Mouse (Mus musculus): ENCODE measurements around the gene Adra2c.

The Adra2c gene

DNA sequence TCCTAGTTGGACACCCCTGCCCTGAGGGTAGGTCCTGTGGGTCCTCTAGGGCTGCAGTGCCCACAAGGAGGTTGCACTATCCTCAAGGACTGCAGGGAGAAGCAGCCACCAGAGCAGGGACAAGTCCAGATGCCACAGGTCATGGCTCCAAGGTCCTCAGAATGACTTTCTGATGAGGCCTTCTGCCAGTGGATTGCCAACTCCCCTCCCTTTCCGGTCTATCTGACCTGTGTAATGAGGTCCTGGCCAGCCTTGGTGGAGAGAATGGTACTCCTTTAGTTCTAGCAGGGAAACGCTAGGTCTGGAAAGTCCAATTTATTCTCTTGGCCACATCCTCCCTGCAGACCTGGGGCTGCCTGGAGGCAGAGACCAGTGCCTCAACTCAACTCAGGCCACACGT lies at the start of gene Adra2c:
Adra2c (plus strand) TSS at position 301 of the 400 bp plus-strand sequence.
- DNase-seq (ENCODE audit: low read depth): no peak

DNA sequence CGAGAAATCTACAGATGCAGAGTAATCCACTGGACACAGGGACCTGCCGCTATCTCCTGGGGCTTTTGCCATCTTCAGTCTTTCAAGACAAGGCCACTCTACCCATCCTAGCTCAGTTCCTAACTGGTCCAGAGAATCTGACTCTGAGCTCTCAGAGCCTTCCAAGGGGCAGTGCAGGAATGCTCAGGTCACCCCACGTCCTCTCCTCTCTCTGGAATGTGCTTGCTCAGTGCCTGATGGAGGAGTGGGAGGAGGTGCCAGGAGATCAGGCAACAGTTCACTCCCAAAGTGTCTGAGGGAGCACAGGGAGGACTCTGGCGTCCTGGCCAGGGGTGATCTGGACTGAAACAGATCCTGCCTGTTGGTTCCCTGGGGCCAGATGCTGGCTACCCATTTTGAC lies 45.0 kb upstream of the Adra2c start:
- peak; percentile 2 for DNase-seq (ENCODE audit: low read depth)

DNA sequence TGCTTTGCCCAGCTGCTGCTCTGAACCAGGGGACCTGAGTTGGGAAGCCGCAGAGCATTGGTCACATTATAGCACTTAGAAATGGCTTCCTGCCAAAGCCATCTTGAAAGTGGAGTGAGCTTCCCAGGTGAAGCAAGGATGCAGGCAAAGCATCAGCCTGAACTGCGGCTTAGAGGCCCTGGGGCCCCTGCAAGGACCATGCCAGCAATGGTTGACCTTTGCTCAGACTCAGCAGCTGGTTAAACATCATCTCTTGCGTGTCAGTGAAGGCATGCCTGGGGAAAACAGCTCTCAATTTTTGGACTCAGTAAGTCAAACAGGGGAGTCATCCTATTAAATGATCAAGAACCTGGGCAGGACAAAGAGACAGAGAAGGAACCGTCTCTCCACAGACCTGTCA lies 40.4 kb upstream of the Adra2c start:
- DNase-seq (ENCODE audit: low read depth): no peak

DNA sequence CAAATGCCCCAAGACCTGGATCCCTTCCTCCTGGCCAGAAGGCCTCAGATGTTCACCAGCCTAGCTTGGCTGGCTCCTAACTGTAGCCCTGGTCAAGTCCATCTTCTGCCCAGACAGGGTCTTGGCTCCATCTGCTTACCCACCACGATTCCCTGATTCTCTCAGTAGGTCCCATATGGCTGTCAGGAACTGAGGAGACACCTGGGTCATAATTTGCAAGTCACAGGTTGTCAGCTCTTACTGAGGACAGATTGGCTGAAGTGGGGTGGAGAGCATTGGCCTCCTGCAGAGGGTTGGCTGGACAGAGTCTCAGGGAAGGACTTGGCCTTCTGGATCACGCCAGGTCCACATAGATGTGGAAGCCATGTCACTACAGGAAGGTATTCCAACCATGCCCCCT lies 39.5 kb upstream of the Adra2c start:
- no peak for DNase-seq (ENCODE audit: low read depth)

DNA sequence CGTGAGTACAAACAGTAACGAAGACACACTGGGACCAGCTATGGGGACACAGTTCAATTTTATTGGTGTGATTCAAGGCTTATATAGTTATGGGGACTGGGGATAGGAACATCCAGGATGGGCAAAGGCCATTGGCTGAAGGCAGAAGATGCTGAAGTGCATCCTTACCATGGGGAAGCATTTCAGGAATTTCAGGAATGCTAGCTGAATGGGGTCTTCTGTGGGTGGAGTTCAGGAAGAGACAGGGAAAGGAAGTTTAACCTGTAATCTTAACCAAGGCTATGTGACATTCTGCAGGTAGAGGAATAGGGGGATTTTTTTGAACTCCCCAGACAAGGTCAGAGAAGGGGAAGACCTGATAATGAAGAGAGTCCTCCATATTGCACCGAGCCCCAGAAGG lies 36.6 kb upstream of the Adra2c start:
- DNase-seq (ENCODE audit: low read depth): no peak

DNA sequence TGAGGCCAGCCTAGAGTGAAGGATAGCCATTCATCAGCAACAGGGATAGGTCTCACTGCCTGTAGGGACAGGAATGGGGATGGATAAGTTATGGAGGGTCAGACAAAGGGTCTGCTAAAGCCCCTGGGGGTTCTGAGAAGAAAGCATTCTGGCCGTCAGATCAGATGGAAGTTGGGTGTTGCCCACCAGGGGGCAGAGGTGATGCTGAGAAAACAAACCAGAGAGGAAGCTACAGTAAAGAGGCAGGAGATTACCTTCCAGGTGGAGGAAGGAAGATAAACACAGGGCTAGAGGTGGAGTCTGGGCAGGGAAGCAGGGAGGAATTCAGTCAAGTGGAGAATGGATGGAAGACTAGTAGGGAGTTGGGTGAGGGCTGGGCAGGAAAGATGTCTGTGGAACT lies 33.9 kb upstream of the Adra2c start:
- DNase-seq (ENCODE audit: low read depth): peak; percentile 8

DNA sequence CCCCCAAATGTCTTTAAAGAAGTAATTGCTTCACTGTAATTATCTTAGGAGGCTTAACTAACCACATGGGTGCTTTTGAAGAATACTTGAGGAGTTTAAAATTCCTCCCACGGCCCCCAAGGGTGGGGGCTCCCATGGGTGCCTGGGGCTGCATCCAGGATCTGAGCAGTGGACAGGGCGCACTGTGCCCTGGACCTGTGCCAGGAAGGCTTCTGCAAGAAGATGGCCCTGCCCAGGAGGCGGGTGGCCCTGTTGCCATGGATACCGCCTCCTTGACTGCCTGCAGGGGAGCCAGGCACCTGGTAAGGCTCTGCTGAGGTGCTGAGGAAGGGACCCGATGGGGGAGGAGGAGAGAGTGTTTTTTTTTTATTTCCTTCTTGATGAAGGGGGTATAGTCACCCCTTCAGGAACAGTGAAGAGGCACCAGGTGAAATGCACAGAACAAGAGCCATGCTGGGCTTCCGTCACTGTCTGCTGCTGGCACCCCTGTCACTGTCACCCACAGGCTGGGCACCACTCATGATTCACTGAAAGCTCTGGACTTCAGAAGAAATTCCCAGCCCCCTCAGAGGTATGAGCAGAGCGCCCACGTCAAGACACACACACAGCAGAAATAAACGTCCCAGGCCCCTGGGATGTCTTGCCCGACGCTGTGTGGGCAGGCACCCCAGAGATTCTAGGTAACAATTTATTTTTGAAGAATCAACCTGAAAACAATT lies 32.4 kb upstream of the Adra2c start:
- DNase-seq (ENCODE audit: low read depth): peak; percentile 11

DNA sequence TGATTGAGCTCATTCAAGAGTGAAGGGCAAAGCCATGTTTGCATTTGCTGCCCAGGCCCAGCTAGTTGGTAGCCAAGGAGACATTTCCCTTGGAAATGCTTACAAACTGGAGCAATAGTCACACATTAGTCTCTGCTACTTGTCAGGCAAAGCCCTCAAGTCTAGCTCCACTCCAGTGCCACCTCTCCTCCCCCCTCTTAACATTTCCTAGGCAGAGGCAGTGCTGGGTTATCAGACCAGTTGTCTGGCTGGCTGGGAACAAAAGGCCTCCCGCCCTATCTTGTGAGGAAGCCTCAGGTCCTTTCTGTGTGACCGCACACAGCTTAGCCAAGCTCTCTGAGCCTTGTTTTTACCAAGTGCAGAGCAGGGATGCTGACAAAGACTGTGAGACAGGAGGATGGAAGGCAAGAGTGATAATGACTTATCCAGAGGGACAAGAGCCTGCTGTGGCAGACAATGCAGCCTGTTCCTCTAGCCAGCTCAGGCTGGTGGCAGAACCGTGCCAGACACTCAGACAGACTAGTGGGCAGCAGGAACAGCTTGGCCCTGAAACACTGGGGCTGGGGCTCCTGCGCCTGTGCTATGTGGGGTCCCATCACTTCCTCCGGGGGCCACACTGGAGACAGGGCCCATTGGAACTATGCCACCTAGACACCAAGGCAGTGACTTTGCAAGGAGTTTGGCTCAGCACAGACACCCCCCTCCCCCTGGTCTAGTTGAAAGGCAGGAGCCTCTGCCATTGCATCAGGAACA lies 23.0 kb upstream of the Adra2c start:
- DNase-seq (ENCODE audit: low read depth): no peak

DNA sequence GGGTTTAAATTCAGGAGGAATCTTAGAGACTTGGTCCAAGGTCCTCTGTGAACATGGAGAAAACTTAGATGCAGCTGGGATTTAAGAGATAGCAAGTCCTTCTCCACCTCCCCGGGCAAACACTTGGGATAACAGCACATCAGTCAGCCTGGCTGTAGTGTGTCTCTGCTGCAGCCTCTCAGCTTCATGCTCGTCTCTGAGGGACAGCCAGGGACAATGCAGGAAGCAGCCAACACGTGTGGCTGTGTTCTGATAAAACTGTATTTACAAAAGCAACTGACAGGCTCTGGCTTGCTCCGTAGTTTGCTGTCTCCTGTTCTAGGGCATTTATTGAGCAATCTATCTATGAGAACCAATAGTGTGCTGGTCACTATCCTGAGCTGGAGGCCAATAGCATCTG lies 14.4 kb upstream of the Adra2c start:
- no peak for DNase-seq (ENCODE audit: low read depth)

DNA sequence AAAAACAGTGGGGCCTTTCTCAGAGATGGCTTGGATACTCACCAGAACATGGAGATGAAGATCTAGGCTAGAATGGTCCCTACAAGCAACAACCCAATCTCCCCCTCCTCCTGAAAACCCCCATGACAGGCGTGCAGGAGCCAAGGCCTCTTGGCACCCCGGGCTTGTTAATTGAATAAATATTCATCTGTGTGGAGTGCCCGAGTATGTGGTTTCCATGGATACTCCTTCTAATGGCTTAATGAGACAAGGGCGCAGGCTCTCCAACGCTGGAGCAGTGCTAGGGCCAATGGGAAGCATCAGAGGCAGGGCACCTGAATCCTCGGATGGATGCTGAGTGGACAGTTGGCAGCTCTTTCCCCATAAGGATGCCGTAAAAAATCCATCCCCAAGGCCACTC lies 10.6 kb upstream of the Adra2c start:
- no peak for DNase-seq (ENCODE audit: low read depth)

DNA sequence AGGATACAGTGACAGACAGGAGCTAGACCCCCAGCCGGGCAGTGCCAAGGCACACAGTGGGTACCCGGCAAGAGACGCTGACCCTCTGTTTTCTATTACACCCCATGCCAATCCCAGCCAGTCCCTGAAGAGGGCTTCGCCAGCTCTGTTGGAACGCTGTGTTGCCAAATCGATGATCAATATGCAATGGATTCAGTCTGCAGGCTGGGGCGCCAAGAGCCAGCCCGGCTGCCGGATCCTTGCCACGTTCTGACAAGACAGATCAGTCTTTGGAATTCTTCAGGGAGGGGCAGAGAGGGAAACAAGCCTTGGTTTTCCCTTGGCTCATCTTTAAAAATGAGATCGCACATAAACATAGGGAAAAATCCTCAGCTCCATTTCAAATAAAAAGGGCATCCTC lies 2.8 kb upstream of the Adra2c start:
- DNase-seq (ENCODE audit: low read depth): no peak

DNA sequence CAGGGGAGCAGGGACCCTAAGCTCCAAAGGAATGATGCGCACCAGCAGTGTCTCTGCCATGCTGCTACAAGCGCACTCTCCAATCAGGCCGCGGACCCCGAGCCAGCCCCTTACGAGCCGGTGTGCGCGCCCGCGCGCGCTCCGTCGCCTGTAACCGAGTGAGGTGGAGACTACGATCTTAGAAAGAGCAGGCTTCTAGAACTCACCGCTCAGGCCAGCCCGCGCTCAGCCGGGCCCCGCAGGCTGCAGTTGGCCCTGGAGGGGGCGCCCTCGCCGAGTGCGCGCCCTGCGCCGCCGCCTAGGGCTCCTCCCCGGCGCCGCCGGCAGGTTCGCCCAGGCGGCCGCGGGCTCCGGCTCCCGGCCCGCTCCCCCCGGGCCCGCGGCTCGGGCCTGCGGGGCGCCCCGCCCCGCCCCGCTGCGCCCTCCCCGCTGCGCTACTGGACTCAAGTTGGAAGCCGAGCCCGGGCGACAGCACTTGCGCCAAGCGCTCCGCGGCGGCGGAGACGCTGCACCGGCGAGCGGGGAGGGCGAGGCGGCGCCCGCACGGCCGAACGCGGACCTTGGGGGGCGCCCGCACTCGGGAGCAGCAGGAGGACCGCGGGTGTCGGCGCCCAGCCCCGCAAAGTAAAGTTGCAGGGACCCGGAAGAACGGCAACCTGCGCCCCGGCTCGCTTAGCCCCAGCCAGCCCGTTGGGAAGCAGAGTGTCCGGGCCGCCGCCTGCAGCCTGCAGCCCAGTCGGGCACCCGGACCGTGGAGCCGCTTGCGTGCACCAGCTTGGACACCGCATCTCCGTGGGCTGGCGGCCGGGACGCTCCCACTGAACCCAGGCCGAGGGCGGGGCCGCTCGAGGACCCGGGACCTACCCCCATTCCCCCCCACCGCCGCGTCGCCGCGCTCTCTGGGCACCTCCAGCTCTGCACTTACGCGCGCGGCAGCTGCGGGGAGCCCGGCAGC lies 899 bp downstream of the Adra2c start:
- DNase-seq (ENCODE audit: low read depth): no peak

DNA sequence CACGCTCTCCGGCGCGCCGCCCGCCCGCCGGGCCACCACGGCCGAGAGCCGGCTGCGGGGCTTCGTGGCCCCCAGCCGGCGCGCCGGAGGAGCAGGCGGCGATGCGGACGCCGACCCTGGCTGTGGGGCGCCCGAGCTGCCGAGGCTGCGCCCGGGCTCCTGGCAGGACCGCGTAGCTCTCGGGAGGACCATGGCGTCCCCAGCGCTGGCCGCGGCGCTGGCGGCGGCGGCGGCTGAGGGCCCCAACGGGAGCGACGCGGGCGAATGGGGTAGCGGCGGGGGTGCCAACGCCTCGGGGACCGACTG lies 1.5 kb downstream of the Adra2c start:
- no peak for DNase-seq (ENCODE audit: low read depth)

DNA sequence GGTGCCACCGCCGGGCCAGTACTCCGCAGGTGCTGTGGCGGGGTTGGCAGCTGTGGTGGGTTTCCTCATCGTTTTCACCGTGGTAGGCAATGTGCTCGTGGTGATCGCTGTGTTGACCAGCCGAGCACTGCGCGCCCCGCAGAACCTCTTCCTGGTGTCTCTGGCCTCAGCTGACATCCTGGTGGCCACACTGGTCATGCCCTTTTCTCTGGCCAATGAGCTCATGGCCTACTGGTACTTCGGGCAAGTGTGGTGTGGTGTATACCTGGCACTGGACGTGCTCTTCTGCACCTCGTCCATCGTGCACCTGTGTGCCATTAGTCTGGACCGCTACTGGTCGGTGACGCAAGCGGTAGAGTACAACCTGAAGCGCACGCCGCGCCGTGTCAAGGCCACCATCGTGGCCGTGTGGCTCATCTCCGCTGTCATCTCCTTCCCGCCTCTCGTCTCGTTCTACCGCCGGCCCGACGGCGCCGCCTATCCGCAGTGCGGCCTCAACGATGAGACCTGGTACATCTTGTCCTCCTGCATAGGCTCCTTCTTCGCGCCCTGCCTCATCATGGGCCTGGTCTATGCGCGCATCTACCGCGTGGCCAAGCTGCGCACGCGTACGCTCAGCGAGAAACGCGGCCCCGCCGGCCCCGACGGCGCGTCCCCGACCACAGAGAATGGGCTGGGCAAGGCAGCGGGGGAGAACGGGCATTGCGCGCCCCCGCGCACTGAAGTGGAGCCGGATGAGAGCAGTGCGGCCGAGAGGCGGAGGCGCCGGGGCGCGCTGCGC lies 2.1 kb downstream of the Adra2c start:
- no peak for DNase-seq (ENCODE audit: low read depth)

DNA sequence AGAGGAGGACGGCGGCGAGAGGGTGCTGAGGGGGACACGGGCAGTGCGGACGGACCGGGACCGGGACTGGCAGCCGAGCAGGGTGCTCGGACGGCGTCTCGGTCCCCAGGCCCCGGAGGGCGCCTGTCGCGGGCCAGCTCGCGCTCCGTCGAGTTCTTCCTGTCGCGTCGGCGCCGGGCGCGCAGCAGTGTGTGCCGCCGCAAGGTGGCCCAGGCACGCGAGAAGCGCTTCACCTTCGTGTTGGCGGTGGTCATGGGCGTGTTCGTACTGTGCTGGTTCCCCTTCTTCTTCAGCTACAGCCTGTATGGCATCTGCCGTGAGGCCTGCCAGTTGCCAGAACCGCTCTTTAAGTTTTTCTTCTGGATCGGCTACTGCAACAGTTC lies 2.7 kb downstream of the Adra2c start:
- no peak for DNase-seq (ENCODE audit: low read depth)

DNA sequence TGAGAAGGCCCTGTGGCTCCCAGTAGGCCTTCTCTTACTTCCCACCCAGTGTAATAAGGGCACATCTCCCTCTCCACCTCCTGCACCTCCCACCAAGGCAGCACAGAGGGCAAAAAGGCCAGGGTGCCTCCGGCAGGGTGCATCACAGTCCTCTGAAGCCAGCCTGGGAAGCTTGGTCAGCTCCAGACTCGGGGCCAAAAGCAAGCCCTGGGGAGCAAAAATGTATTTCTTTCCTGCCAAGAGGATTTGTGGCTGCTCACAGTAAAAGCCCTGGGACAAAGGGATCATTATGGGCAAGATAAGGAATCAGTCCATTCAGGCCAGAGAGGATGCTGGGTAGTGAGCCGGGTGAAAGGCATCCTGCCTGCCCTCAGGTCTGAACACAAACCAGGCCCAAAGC lies 7.2 kb downstream of the Adra2c start:
- DNase-seq (ENCODE audit: low read depth): peak; percentile 16

DNA sequence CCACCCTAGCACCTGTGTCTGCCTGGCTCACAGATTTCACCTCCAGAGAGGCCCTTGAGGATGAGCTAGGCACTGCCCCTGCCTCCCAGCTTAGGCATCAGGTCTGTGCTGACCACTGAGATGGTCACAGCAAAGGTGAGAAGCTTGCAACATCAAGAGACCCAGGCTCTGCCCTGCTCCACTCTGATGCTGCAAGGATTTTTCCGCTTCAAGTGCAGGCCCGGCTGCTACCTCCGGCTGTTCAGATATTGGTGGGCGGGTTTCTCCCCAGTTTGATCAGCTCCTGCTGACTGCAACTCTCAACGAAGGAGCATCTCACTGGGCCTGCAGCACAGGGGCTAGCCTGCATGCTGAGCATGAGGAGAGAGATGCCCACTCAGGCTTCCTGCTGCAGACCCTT lies 8.1 kb downstream of the Adra2c start:
- no peak for DNase-seq (ENCODE audit: low read depth)

DNA sequence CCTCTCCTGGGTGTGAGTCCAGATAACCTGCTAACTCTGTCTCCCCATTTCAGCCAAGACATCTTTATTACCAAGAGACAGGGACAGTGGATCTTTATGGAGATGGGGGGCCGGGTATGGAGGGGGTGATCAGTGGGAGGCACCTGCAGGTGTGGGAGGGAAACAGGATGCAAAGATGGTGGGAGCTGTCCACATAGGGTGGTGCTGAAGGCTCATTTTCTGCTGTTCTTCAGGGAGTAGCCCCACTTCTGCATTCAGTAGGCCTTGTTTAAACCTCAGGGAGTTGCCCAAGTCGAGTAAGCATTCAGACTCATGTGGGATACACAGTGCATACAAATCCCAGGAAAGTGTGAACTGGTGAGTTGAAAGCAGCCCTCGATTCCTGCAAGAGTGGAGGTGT lies 21.5 kb downstream of the Adra2c start:
- peak; percentile 51 for DNase-seq (ENCODE audit: low read depth)

DNA sequence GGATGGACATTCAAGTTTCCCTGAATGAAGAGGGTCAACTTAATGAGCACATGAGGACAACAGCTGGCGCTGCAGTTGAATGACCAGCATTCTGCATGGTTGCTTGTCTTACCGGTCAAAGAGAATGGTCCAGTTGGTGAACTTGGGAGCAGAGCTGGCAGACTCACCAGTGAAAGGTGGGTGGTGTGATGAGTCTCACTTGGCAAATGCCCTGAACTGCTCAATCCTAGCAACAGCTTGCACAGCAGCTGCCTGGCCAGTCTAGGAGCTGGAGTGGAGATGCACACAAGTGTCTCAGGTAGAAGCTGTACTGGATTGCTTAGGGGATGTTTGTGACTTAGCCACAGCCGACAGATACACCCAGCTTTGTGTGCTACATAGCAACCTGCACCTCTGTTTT lies 26.1 kb downstream of the Adra2c start:
- no peak for DNase-seq (ENCODE audit: low read depth)

DNA sequence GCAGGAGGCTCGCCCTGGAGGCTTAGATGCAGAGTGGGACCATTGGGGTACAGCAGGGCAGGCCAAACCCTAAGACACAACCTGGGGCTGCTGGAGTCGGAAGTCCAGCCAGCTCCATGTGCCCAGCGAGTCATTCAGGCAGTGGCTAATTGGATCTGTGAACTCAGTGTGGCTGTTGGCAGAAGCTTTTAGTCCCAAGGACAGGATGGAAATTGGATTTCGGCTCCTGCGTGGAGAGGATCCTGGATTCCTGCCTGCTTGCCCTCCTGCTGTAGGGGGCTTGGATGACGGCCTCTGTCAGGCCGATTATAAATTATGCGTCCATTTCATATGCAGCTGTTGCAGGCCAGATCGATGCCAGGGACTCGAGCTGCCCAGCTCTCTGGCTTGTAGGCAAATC lies 27.2 kb downstream of the Adra2c start:
- no peak for DNase-seq (ENCODE audit: low read depth)

DNA sequence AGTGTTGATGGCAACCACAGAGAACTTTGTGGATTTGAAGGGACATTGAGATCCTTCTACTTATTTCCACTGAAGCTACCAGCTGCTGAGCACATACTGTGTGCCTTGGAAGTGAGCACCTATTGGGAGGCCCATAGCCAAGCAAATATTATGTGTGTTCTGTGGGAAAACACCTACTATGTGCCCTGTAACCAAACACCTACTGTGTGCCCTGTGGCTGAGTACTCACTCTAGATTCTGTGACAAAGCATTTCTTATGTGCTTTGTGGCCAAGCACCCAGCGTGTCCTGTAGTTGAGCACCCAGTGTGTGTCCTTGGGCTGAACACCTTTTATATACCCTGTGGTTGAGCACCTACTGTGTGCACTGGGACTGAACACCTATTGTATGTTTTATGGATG lies 28.6 kb downstream of the Adra2c start:
- DNase-seq (ENCODE audit: low read depth): no peak

DNA sequence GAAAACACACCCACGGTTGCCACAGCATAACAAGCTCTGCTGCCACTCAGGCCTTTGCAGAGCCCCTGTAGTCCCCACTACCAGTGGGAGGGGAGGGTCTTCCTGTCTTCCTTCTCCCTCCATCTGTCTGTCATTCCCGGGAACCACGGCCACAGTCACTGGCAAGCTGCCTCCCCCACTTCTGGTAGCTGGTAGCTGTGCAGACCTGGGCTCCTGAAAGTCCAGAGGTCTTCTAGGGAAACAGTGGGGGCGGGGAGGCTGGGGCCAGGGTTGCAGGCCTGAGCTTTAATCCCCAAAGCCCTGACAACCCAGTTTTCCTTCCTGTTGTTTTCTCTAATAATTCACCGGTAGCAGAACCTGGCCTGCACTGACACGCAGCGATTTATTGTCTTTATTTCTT lies 31.7 kb downstream of the Adra2c start:
- DNase-seq (ENCODE audit: low read depth): no peak
